Mouse (Mus musculus) megakaryocyte, embryonic 14.5 days (primary cell): ENCODE results near the gene Gab2.

Source experiments
- FLI1 ChIP-seq: IDR thresholded peaks from 2 replicates; pipeline ENCODE4 v1.6.1; 2012; ENCODE audit warnings: low read length, inconsistent platforms, mixed read lengths
- GATA1 ChIP-seq: IDR thresholded peaks from 3 replicates; pipeline ENCODE4 v1.6.1; 2012; ENCODE audit warnings: mixed read lengths, low read length, inconsistent platforms, borderline replicate concordance

DNA sequence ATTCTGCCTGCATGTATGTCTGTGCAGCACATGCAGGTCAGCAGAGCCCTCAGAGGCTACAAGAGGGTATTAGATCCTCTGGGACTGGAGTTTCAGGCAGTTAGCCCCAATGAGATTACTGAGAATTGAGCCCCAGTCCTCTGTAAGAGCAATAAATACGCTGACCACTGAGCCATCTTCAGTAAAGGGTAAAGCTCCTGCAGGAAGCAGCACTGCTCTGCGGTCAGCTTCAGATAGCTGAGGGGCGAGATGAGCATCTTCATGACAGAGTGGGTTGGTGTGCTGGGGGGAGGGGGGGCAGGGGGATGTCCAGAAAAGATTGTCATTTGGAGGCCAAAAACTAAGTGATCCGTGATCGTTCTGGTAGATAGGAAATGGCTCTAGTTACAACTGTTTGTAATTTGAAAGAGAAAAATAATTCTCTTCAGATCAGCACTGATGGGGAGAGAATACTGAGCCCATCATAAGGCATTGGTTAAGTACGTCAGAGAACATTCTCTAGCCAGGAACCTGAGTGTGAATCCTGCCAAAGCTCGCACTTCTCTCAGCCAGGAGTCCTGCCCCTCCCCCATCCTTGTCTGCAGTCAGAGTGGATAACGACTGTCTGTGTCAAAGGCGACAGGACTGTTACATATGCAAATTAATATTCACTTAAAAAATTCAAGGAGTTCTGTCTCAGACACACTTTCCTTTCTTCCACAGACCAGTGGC is 264.9 kb downstream of the Gab2 start:
- TF ChIP-seq GATA1 (no peak), FLI1 (no peak)
